Mouse (Mus musculus) liver, adult 2 months (tissue): Measurements from ENCODE around the gene Zdhhc13. TPM values are rescaled to one million over a fixed set of nuclear protein-coding genes. Genes with fewer than 3 reads are reported as not detected.

ENCODE experiments used
- DNase-seq: peaks from one replicate; pipeline ENCODE4 v3.0.0-alpha.2; 2011; ENCODE audit warnings: low read depth, low spot score; ENCODE audit errors: extremely low read depth
- H3K27ac ChIP-seq: fragments of 200-500 bp; replicated peaks from 2 replicates; pipeline ENCODE4 v1.5.1; 2012; ENCODE audit warnings: low read depth, mild to moderate bottlenecking, control low read depth, inconsistent platforms, low read length; ENCODE audit not compliant: insufficient read depth
- H3K27me3 ChIP-seq: fragments of 200-500 bp; 2 replicates; pipeline ENCODE4 v1.6.1; 2012; ENCODE audit warnings: mild to moderate bottlenecking, moderate library complexity, low read length, inconsistent platforms; ENCODE audit not compliant: control insufficient read depth, insufficient read depth
- H3K36me3 ChIP-seq: fragments of 200-500 bp; 2 replicates; pipeline ENCODE4 v1.6.1; 2012; ENCODE audit warnings: low read length, inconsistent platforms; ENCODE audit not compliant: control insufficient read depth, insufficient read depth
- H3K4me1 ChIP-seq: fragments of 200-500 bp; 2 replicates; pipeline ENCODE4 v1.6.1; 2011; ENCODE audit warnings: low read length; ENCODE audit not compliant: control insufficient read depth, insufficient read depth
- H3K4me3 ChIP-seq: fragments of 200-500 bp; 2 replicates; pipeline ENCODE4 v1.5.1; 2011; ENCODE audit warnings: low read depth, mild to moderate bottlenecking, control low read depth, low read length, moderate library complexity; ENCODE audit not compliant: insufficient read depth
- H3K79me2 ChIP-seq: fragments of 200-500 bp; 2 replicates; pipeline ENCODE4 v1.6.1; 2012; ENCODE audit warnings: inconsistent platforms, mild to moderate bottlenecking, low read length, moderate library complexity; ENCODE audit not compliant: control insufficient read depth, insufficient read depth
- H3K9ac ChIP-seq: fragments of 200-500 bp; 2 replicates; pipeline ENCODE4 v1.6.1; 2012; ENCODE audit warnings: low read depth, mild to moderate bottlenecking, control low read depth, inconsistent platforms, low read length
- CTCF ChIP-seq: fragments of 200-500 bp; IDR thresholded peaks from 2 replicates; pipeline ENCODE4 v1.5.1; 2011; ENCODE audit warnings: low read depth, low read length, control low read depth
- POLR2A ChIP-seq: fragments of 200-500 bp; IDR thresholded peaks from 2 replicates; pipeline ENCODE4 v1.6.1; 2011; ENCODE audit warnings: low read length, control low read depth; ENCODE audit not compliant: insufficient read depth; ENCODE audit errors: extremely low read depth
- WGBS: fragments of 180-500 bp; shearing (Covaris S2); methylation state at CpG from one replicate; pipeline ENCODE4 v1.1.7; 2018; 5-methylcytosine and 5-hydroxymethylcytosine counted together
- polyA plus RNA-seq: library from polyadenylated mRNA; depleted of rRNA; stranded (reverse); fragments of >200 nt; gene quantifications from 2 replicates; pipeline ENCODE4 v1.2.3, GENCODE M21; 2012
- total RNA-seq: library from RNA; depleted of rRNA; stranded (reverse); fragments of >200 nt; gene quantifications from 2 replicates; pipeline ENCODE4 v1.2.3, GENCODE M21; 2014

Gene Zdhhc13
- total and polyA plus RNA-seq, 2 experiments: 3.0 to 6.2 TPM

DNA sequence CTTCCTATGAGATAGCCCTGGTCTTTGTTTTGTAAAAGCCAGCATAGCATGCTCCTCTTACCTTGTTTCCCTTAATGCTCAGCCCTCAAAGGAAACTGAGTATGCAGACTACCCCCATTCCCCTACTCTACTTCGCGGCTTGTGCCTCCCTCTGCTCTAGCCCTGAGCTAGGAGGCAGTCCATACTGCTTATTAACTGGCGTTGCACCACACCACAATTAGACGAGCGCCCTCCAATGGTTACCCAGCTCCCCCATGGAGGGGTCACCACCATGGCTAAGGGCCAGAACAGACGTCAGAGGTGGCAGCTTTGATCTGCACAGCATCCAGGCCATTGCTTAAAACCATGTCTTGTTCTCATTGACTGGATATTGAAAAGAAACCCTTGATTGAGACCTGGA, 58.0 kb downstream of the Zdhhc13 start:
- no peaks in the 10 kb centered on the region for H3K79me2 ChIP-seq
- no peaks in the 10 kb centered on the region for H3K36me3 ChIP-seq
- no peaks in the 10 kb centered on the region for H3K27me3 ChIP-seq
- peaks cover 17% of the 10 kb centered on the region for H3K4me1 ChIP-seq
- no peak overlapping the region for H3K27ac ChIP-seq
- DNase-seq: no peak
- H3K4me3 ChIP-seq: no peak overlapping the region
- no peak overlapping the region for H3K9ac ChIP-seq
- WGBS: 77% methylated on average over 6 of the region's 6 CpGs
- TF ChIP-seq CTCF (no peak), POLR2A (no peak)

DNA sequence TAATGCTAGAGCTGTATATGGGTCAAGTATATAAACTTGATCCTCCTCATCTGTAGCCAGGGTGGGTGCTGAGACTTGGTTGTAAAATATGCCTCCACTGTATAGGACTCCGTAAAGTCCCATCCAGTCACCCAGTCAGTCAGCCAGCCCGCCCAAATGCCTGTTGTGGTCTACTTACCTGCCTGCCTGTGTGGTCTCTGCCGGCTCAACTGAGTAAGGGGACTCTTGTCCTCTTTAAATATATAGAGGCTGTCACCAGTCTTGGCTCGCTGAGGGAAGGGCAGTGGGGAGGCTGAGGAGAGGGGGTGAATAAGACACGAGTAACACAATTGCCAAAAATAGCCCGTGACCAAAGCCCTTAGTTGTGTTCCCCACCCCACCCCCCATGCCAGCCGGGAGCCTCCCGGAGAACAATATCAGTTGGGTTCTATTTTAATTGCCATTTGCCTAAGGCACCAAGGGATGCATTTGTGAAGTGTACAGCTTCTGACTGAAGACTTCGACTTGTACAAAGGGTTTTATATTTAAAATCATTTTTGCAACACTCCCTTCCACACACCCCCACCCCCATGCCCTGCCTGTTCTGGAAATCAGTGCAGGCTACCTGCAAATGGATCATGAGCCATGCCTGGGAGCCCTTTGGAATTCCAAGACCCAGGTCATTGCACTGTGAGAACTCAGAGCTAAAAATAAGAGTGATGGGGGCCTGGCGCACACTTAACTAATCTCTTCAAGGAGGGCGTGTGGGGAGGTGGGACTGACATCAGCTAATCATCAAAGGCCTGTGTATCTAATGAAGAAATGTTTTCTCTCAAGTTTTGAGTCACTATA, 59.2 kb downstream of the Zdhhc13 start, which contains the start of gene Csrp3:
Gene Csrp3 (minus strand): TSS at position 214 of the 831 bp plus-strand sequence.
- H3K9ac ChIP-seq: no peak within 1 kb of the TSS
- 79% methylated on average over 11 of the region's 11 CpGs for WGBS
- DNase-seq: no peak
- H3K27ac ChIP-seq: no peak within 1 kb of the TSS
- H3K4me3 ChIP-seq: no peak within 1 kb of the TSS
- no peaks in the 10 kb centered on the region for H3K36me3 ChIP-seq
- H3K27me3 ChIP-seq: no peaks in the 10 kb centered on the region
- peaks cover 15% of the 10 kb centered on the region for H3K4me1 ChIP-seq
- no peaks in the 10 kb centered on the region for H3K79me2 ChIP-seq
- no peak for TF ChIP-seq CTCF
- no peak for TF ChIP-seq POLR2A

DNA sequence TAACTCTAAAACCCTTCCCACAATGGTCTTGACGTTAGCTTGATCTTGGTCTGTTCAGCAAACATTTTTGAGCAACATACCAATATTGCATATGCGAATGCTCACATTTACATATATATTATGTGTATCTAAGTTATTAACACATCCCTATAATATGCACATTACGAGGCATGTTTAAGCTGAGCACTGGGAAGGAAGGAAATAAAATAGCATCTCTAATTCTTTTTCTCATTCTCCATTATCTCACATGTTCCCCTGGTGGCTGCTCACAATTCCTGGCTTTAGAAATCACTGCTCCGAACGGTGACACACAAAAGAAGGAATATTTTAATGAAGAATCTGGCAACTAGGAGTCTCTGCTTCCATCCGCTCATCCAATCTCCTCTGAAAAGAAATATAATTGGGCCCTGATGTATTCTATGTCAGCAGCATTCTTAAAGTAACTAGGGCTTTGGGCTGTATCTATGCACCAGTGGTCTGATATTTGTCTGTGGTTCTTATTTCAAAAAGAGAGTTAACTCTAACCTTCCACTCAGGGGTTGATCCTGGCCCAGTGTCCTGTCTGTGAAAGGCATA, 62.8 kb downstream of the Zdhhc13 start:
- H3K9ac ChIP-seq: no peak overlapping the region
- no peak overlapping the region for H3K4me3 ChIP-seq
- DNase-seq: no peak
- WGBS: 94% methylated on average over 6 of the region's 6 CpGs
- no peaks in the 10 kb centered on the region for H3K79me2 ChIP-seq
- no peak overlapping the region for H3K27ac ChIP-seq
- no peaks in the 10 kb centered on the region for H3K27me3 ChIP-seq
- peaks cover 13% of the 10 kb centered on the region; the same call in 1 of the 2 replicates for H3K4me1 ChIP-seq
- H3K36me3 ChIP-seq: no peaks in the 10 kb centered on the region
- TF ChIP-seq CTCF (no peak), POLR2A (no peak)

DNA sequence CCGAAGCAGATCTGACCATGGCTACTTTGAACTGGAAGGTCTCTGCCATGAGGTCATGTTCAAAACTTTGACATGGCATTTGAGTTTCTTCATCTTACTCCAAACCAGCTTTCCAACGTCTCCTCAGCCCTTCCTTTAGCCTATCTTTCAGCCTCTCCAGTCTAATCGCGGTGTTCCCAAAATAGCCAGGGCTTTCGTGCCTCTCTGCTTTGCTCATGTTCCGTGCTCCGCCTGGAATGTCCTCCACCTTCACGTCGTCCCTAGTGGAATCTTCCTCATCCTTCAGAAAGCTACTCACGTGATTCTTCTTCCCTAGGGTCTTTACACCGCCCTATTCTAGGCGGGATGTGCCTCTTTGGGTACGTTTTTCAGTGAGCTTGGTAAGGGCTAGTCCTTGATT, 64.7 kb downstream of the Zdhhc13 start:
- TF ChIP-seq POLR2A: no peak
- no peak for TF ChIP-seq CTCF
- 91% methylated on average over 13 of the region's 13 CpGs for WGBS
- no peaks in the 10 kb centered on the region for H3K79me2 ChIP-seq
- H3K4me1 ChIP-seq: peaks cover 18% of the 10 kb centered on the region; the same call in 1 of the 2 replicates
- H3K27ac ChIP-seq: no peak overlapping the region
- no peak overlapping the region for H3K9ac ChIP-seq
- no peak overlapping the region for H3K4me3 ChIP-seq
- no peak for DNase-seq
- no peaks in the 10 kb centered on the region for H3K27me3 ChIP-seq
- H3K36me3 ChIP-seq: no peaks in the 10 kb centered on the region

DNA sequence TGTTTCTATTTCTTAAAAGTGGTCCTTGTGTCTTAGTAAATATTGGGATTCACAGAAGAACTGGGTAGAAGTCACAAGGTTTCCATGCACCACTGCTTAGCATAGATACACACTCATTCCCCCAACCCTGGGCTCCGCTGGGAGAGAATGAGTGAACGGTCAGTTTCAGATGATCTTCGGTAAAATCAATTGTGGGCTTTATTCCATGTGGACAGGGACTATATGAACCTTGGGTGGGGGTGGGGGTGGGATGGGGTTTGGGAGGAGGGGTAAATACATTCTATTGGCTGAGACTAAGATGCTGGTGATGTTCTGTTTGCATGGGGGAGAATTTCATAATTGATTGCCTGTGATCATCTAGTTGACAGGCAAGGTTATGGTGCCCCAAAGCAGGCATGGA, 66.7 kb downstream of the Zdhhc13 start:
- Histone ChIP-seq H3K4me3 (no peak overlapping the region), H3K36me3 (no peaks in the 10 kb centered on the region), H3K27ac (peak overlapping the region; percentile 92), H3K27me3 (no peaks in the 10 kb centered on the region), H3K4me1 (peaks cover 21% of the 10 kb centered on the region; the same call in 1 of the 2 replicates), H3K9ac (no peak overlapping the region), H3K79me2 (no peaks in the 10 kb centered on the region)
- DNase-seq: peak; percentile 69
- WGBS: 32% methylated on average over 3 of the region's 3 CpGs
- no peak for TF ChIP-seq POLR2A
- TF ChIP-seq CTCF: no peak
